Mouse (Mus musculus): ENCODE measurements at regions not wholly inside any gene's neighbourhood (a gene's known extent, or its start where the extent isn't known, plus 50 kb on each side); places are given as distances from the start of the nearest gene placed in this dataset.
"Not testable (repeated sequence)": the region's sequence is repeated elsewhere in the genome, so short reads cannot be mapped to it uniquely, and the experiment has no call there.

DNA sequence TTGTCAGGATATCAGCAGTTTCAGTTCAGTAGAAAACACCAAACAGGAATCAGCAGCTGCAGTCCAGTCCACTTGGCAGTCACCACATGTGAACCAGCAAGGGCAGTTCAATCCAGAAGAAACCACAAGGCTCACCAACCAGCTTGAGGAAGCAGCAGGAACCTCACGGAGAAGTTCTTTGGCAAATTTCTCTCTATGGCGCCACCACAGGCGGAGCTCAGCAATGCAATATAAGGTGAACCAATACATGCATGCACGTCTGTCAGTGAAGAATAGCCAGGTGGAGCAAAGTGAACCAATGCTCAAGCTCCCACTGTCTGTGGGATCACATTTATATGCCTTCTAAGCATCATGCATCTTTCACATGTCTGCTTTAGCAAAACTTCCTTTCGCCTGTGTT is 132.9 kb downstream of the Tomm20 start:
- DNase-seq (ENCODE audit: low read depth, low spot score): no peak
- no peaks in the 10 kb centered on the region for H3K27me3 ChIP-seq (ENCODE audit: control insufficient read depth, insufficient read depth, low read length, poor library complexity, severe bottlenecking)

DNA sequence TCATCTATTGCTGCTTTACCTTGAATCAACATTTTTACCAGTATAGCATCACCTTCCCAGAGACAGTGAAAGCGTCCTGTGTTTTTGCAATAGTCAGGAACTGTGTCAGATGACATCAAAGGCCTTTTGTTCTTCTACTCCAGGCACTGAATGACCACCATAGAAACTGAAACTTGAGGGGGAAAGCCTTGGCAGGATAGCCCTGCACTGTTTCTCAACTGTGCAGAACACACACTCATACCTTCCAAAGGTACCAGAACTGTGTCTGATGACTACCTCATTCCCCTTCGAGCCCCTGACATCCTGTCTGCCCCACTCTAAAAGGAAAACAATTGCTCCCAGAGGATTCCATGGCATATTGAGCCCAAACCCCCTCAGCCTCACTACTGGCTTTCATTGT is 134.3 kb downstream of the Tomm20 start:
- H3K27me3 ChIP-seq (ENCODE audit: control insufficient read depth, insufficient read depth, low read length, poor library complexity, severe bottlenecking); DNase-seq (ENCODE audit: low read depth, low spot score); H3K36me3 ChIP-seq (ENCODE audit: control insufficient read depth, insufficient read depth, low read length, poor library complexity, severe bottlenecking): not testable (repeated sequence)

More for the DNA sequence above, 132.9 kb downstream of the Tomm20 start:
- H3K36me3 ChIP-seq (ENCODE audit: control insufficient read depth, insufficient read depth, low read length, poor library complexity, severe bottlenecking): no peaks in the 10 kb centered on the region

- H3K27me3 ChIP-seq (ENCODE audit: control insufficient read depth, insufficient read depth, low read length, poor library complexity, severe bottlenecking): no peaks in the 10 kb centered on the region
- DNase-seq (ENCODE audit: low read depth, low spot score): no peak
- no peaks in the 10 kb centered on the region for H3K36me3 ChIP-seq (ENCODE audit: control insufficient read depth, insufficient read depth, low read length, poor library complexity, severe bottlenecking)
Measured at GRCm38 (mm10) chr8:126810516-126810915, 135.1 kb downstream of the Tomm20 start.

GRCm38 (mm10) chr8:126809321-126809720 is 136.3 kb downstream of the Tomm20 start:
- no peak for DNase-seq (ENCODE audit: low read depth, low spot score)
- Histone ChIP-seq H3K27me3 (ENCODE audit: control insufficient read depth, insufficient read depth, low read length, poor library complexity, severe bottlenecking) (no peaks in the 10 kb centered on the region), H3K36me3 (ENCODE audit: control insufficient read depth, insufficient read depth, low read length, poor library complexity, severe bottlenecking) (no peaks in the 10 kb centered on the region)

DNA sequence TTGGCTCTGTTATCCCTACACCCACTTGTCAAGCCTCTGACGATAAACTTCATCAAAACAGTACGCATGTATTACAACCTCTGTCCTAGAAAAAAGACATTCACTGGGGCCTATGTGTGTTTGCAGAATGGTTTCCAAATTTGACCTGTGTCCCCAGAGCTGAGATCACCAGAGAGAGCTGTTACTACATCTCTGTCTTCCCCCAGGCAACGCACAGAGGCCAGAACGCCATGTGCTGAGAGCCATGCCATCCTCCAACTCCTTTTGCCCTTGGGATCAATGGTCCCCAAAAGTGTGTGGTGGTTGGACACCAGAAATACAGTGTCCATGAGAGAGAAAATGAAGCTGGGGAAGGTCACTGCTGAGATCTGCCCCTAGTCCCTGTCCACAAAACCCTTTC is 137.1 kb downstream of the Tomm20 start:
- no peak for DNase-seq (ENCODE audit: low read depth, low spot score)
- Histone ChIP-seq H3K36me3 (ENCODE audit: control insufficient read depth, insufficient read depth, low read length, poor library complexity, severe bottlenecking) (no peaks in the 10 kb centered on the region), H3K27me3 (ENCODE audit: control insufficient read depth, insufficient read depth, low read length, poor library complexity, severe bottlenecking) (no peaks in the 10 kb centered on the region)

GRCm38 (mm10) chr8:126807171-126807768 is 138.4 kb downstream of the Tomm20 start:
- DNase-seq (ENCODE audit: low read depth, low spot score): no peak
- H3K27me3 ChIP-seq (ENCODE audit: control insufficient read depth, insufficient read depth, low read length, poor library complexity, severe bottlenecking): no peaks in the 10 kb centered on the region
- H3K36me3 ChIP-seq (ENCODE audit: control insufficient read depth, insufficient read depth, low read length, poor library complexity, severe bottlenecking): no peaks in the 10 kb centered on the region

DNA sequence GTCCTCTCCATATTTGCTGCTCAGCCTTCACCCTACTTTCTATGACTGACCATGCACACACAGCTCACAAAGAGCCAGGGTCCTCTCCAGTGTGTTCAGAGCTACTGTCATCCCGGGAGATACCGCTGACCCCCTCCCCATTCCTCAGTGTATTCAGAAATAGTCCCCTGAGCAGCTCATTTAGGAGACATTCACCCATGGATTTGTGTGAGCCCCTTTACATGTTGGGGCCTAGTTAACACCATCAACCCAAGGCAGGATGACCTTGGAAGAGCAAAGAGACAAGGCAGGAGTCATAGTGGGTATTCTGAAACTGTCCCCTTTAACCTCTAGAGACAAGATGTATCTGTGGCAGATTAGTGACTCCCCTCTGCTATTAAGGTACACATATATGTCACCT is 139.1 kb downstream of the Tomm20 start:
- DNase-seq (ENCODE audit: low read depth, low spot score): no peak
- H3K27me3 ChIP-seq (ENCODE audit: control insufficient read depth, insufficient read depth, low read length, poor library complexity, severe bottlenecking): no peaks in the 10 kb centered on the region
- no peaks in the 10 kb centered on the region for H3K36me3 ChIP-seq (ENCODE audit: control insufficient read depth, insufficient read depth, low read length, poor library complexity, severe bottlenecking)

GRCm38 (mm10) chr8:126806181-126806560 is 139.5 kb downstream of the Tomm20 start:
- DNase-seq (ENCODE audit: low read depth, low spot score): peak; percentile 55

DNA sequence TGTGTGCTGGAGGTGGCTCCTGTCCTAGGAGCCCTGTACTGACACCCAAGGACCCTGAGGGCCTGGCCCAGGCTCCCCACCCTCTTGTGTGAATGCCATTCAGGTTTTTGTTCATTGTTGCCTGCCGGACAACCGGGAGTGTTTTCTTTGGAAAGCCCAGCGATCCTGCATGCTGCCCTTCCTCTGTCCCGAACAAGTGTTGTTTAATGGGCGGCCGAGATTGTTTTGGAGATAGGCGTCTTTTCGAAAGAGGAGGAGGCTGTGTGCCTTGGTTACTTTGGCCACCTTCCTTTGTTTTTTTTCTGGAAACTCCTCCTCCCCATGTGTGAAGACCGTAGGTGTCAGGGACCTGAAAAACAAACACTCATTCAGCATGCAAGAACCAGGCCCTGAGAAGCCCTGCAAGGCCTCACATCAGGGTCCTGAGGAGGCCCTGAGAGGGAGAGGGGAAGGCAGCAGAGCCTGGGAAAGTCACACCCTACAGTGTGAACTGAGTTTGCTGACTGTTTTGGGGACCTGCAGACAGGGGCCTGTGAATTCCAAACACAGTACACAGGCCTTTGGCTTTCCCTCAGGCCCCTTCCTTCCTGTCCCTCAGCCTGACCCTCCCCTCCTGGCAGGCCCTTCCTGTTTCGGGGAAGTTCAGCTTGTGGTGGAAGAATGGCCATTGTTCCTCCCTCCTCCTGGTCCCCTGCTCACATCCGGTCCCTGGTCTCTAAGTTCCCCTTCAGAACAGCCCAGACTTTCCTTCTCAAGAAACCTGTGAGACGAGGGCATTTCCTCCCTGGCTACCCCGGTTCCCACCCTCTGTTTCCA is 140.1 kb downstream of the Tomm20 start:
- DNase-seq (ENCODE audit: low read depth, low spot score): peak; percentile 64
- Histone ChIP-seq H3K36me3 (ENCODE audit: control insufficient read depth, insufficient read depth, low read length, poor library complexity, severe bottlenecking) (no peaks in the 10 kb centered on the region), H3K27me3 (ENCODE audit: control insufficient read depth, insufficient read depth, low read length, poor library complexity, severe bottlenecking) (no peaks in the 10 kb centered on the region)

More at GRCm38 (mm10) chr8:126806181-126806560, 139.5 kb downstream of the Tomm20 start:
- Histone ChIP-seq H3K27me3 (ENCODE audit: control insufficient read depth, insufficient read depth, low read length, poor library complexity, severe bottlenecking) (no peaks in the 10 kb centered on the region), H3K36me3 (ENCODE audit: control insufficient read depth, insufficient read depth, low read length, poor library complexity, severe bottlenecking) (no peaks in the 10 kb centered on the region)

DNA sequence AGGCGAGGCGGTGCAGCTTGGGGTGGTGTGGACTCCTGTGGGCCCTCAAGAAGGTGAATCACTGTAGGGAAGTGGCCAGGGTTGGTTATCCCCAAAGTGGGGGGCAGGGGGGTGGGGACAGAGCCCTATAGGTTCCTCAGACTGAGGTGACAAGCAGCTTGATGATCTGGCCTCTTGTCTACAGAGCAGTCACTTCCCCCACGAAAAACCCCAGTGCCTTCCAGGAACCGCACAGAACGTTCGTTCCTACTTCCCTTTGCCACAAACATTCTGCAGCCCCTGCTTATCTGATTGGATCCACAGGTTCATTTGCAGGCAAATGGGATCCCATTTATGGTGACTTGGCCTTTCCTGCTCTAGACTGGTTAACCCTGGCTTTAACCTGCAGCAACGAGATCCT is 141.5 kb downstream of the Tomm20 start:
- DNase-seq (ENCODE audit: low read depth, low spot score): peak; percentile 70
- Histone ChIP-seq H3K36me3 (ENCODE audit: control insufficient read depth, insufficient read depth, low read length, poor library complexity, severe bottlenecking) (no peaks in the 10 kb centered on the region), H3K27me3 (ENCODE audit: control insufficient read depth, insufficient read depth, low read length, poor library complexity, severe bottlenecking) (no peaks in the 10 kb centered on the region)

DNA sequence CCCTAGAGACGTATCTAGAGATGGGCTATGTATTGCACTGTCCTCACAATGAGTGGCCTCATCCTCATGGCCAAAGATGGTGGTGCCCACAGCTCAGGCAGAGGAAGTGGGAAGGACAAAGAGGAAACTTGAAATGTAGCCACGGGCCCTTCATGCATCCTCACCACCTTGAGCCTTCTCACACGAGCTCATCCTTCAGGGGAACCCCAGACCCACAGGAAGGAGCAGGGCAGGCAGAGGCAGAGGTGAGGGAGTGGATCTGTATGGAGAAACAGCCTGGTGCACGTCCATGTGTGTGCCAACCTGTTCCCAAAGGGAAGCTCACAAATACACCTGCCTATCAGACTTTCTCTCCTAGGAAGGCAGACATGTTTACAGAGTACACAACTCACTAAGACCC is 143.0 kb downstream of the Tomm20 start:
- no peak for DNase-seq (ENCODE audit: low read depth, low spot score)
- H3K36me3 ChIP-seq (ENCODE audit: control insufficient read depth, insufficient read depth, low read length, poor library complexity, severe bottlenecking): no peaks in the 10 kb centered on the region

DNA sequence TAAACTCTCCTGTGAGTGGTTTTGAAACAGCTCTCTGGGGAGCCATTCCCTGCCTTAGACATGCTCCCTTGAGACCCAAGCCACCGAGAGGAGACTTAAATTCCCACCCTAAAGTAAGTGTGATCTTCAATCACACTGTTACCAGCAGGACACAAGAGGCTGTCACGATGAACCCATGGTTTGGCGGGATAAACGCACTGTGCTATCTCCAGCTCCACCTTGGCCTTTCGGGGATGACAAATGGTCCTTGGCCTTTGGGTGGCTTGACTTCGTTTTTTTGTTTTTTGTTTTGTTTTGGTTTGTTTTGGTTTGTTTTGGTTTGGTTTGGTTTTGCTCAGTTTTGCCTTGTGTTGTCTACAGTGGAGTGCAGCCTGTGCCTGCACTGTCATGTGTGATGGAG is 144.7 kb downstream of the Tomm20 start:
- DNase-seq (ENCODE audit: low read depth, low spot score): no peak
- Histone ChIP-seq H3K36me3 (ENCODE audit: control insufficient read depth, insufficient read depth, low read length, poor library complexity, severe bottlenecking) (no peaks in the 10 kb centered on the region), H3K27me3 (ENCODE audit: control insufficient read depth, insufficient read depth, low read length, poor library complexity, severe bottlenecking) (no peaks in the 10 kb centered on the region)

More for the DNA sequence above, 143.0 kb downstream of the Tomm20 start:
- H3K27me3 ChIP-seq (ENCODE audit: control insufficient read depth, insufficient read depth, low read length, poor library complexity, severe bottlenecking): no peaks in the 10 kb centered on the region

DNA sequence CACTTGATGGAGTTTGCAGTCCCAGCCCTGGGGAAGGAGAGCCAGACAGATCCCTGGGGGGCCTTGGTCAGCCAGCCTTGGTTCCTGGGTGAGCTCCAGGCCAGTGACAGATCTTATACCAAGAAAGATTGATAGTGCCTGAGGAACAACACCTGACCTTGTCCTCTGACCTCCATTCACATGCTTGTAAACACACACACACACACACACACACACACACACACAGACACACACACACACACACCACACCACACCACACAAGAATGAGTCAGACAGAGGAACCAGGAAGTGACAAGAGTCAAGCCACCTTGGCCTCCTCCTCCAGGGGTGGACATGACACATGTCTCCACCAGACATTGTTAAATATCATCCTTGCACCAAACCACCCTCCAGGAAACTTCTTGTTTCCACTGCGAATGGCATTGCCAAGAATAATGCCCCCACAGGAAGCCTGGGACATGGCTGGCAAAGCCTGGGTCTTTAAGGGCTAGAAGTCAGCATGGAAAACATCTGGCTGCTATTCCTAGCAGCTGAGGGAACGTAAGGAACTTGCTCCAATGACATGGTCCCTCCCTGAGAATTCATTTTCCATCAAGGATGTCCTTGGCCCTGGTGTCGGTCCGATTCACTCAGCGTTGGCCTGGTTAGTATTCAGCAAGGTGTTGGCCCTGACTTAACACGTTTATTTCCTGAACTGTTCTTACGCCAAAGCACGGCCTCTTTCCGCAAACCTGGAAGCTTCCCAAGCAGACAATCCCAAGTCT is 147.9 kb downstream of the Tomm20 start:
- no peaks in the 10 kb centered on the region for H3K27me3 ChIP-seq (ENCODE audit: control insufficient read depth, insufficient read depth, low read length, poor library complexity, severe bottlenecking)
- DNase-seq (ENCODE audit: low read depth, low spot score): peak; percentile 75

DNA sequence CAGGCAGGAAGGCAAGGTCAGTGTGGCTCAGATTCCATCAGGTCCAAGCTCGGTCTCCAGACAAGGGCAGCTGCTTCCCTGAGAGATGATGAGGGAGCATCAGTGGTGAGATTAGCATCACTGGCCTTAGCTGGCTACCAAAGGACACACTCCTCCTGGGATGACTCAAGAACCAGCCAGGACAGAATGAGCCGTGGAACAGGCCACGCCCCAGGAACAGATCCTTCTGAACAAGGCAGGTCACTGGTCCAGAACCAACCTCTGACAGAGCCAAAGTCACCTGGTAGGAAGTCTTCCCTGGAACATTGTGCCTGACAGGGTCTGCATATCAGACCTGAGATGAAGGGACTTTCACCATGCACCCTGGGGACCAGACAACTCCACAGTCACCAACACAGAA is 152.0 kb downstream of the Tomm20 start:
- H3K36me3 ChIP-seq (ENCODE audit: control insufficient read depth, insufficient read depth, low read length, poor library complexity, severe bottlenecking): no peaks in the 10 kb centered on the region
- no peaks in the 10 kb centered on the region for H3K27me3 ChIP-seq (ENCODE audit: control insufficient read depth, insufficient read depth, low read length, poor library complexity, severe bottlenecking)
- no peak for DNase-seq (ENCODE audit: low read depth, low spot score)

More for the DNA sequence above, 147.9 kb downstream of the Tomm20 start:
- H3K36me3 ChIP-seq (ENCODE audit: control insufficient read depth, insufficient read depth, low read length, poor library complexity, severe bottlenecking): no peaks in the 10 kb centered on the region

DNA sequence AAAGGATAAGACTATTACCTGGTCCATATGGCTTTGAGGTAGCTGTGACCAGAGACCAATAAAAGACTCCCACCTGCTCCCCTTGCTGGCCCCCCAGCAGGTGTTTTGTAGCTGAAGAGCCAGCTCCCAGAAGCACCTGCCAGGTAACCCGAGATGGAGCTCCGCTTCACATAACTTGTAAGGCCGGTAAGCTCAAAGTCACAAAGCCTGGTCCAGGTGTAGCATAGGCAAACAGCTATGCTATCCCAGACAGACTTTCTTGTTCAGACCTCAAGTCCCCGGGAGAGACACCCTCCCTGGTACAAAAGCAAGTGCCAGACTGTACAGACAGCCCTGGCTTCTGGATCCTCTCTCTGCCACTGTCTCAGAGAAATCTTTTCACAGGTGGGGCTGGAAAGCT is 154.6 kb downstream of the Tomm20 start:
- no peak for DNase-seq (ENCODE audit: low read depth, low spot score)
- H3K27me3 ChIP-seq (ENCODE audit: control insufficient read depth, insufficient read depth, low read length, poor library complexity, severe bottlenecking): no peaks in the 10 kb centered on the region
- no peaks in the 10 kb centered on the region for H3K36me3 ChIP-seq (ENCODE audit: control insufficient read depth, insufficient read depth, low read length, poor library complexity, severe bottlenecking)

All from splenic B cell, adult 2 months (primary cell).